Mouse (Mus musculus) myocyte (in vitro differentiated cells): ENCODE measurements around the gene Ercc1. TPM values are rescaled to one million over a fixed set of nuclear protein-coding genes. Genes with fewer than 3 reads are reported as not detected.

Experiments
- H3K27me3 ChIP-seq: one replicate; pipeline ENCODE4 v1.6.1; 2011; ENCODE audit not compliant: control insufficient read depth, insufficient read depth, insufficient read length
- H3K36me3 ChIP-seq: one replicate; pipeline ENCODE4 v1.6.1; 2011; ENCODE audit not compliant: control insufficient read depth, insufficient read depth
- H3K4me2 ChIP-seq: one replicate; pipeline ENCODE4 v1.6.1; 2011; ENCODE audit warnings: low read depth, control low read depth
- H3K4me3 ChIP-seq: one replicate; pipeline ENCODE4 v1.5.1; 2011; ENCODE audit warnings: mild to moderate bottlenecking, control low read depth, moderate library complexity
- H3K79me2 ChIP-seq: one replicate; pipeline ENCODE4 v1.6.1; 2011; ENCODE audit not compliant: control insufficient read depth, insufficient read depth
- H3ac ChIP-seq: one replicate; pipeline ENCODE4 v1.6.1; 2011; ENCODE audit not compliant: control insufficient read depth, insufficient read length
- CEBPB ChIP-seq: IDR thresholded peaks from 2 replicates; pipeline ENCODE4 v1.6.1; 2011; ENCODE audit warnings: mild to moderate bottlenecking, moderate library complexity; ENCODE audit not compliant: poor library complexity, insufficient read depth, severe bottlenecking
- E2F4 ChIP-seq: IDR thresholded peaks from one replicate; pipeline ENCODE4 v1.6.1; 2011; ENCODE audit warnings: mild to moderate bottlenecking, control low read depth, moderate library complexity; ENCODE audit not compliant: insufficient read depth
- MAX ChIP-seq: IDR thresholded peaks from one replicate; pipeline ENCODE4 v1.6.1; 2011; ENCODE audit warnings: low read depth, mild to moderate bottlenecking, control low read depth
- MYOD1 ChIP-seq, 3 experiments: IDR thresholded peaks; one replicate each; pipeline ENCODE4 v1.6.1; 2011; ENCODE audit warnings: control low read depth in 2 of 3, low read depth in 2 of 3, mild to moderate bottlenecking in 2 of 3, moderate library complexity in 1 of 3; ENCODE audit not compliant: insufficient read length in 2 of 3, control insufficient read depth in 1 of 3
- MYOG ChIP-seq, 3 experiments: IDR thresholded peaks; one replicate each; pipeline ENCODE4 v1.6.1; 2011; ENCODE audit warnings: control low read depth in 2 of 3, low read depth in 2 of 3, mild to moderate bottlenecking in 2 of 3; ENCODE audit not compliant: insufficient read length in 2 of 3, control insufficient read depth in 1 of 3, insufficient read depth in 1 of 3
- POLR2A ChIP-seq: IDR thresholded peaks from one replicate; pipeline ENCODE4 v1.6.1; 2011; ENCODE audit warnings: low read depth, mild to moderate bottlenecking, control low read depth, moderate library complexity; ENCODE audit not compliant: insufficient read length
- POLR2AphosphoS2 ChIP-seq: IDR thresholded peaks from one replicate; pipeline ENCODE4 v1.6.1; 2011; ENCODE audit warnings: low read depth, control low read depth; ENCODE audit not compliant: insufficient read length
- REST ChIP-seq: IDR thresholded peaks from one replicate; pipeline ENCODE4 v1.6.1; 2011; ENCODE audit warnings: mild to moderate bottlenecking, control low read depth, moderate library complexity; ENCODE audit not compliant: insufficient read depth, insufficient read length
- SRF ChIP-seq: IDR thresholded peaks from one replicate; pipeline ENCODE4 v1.6.1; 2011; ENCODE audit warnings: low read depth; ENCODE audit not compliant: control insufficient read depth, insufficient read length
- TCF12 ChIP-seq: IDR thresholded peaks from one replicate; pipeline ENCODE4 v1.6.1; 2011; ENCODE audit warnings: mild to moderate bottlenecking, control low read depth; ENCODE audit not compliant: poor library complexity, insufficient read depth, severe bottlenecking
- TCF3 ChIP-seq: IDR thresholded peaks from one replicate; pipeline ENCODE4 v1.6.1; 2011; ENCODE audit warnings: low read depth, control low read depth; ENCODE audit not compliant: insufficient read length
- USF1 ChIP-seq: IDR thresholded peaks from one replicate; pipeline ENCODE4 v1.6.1; 2011; ENCODE audit warnings: low read depth, mild to moderate bottlenecking, control low read depth, moderate library complexity
- polyA plus RNA-seq: library from polyadenylated mRNA; unstranded; fragments of >200 nt; fragmentation: generic; extraction: Trizol; gene quantifications from one replicate; pipeline ENCODE4 v1.2.1, GENCODE M21; 2012; ENCODE audit warnings: missing spikeins

The Ercc1 gene
- polyA plus RNA-seq, 1 experiment, result 83.1 TPM

GRCm38 (mm10) chr7:19303770-19304169 lies 40.8 kb upstream of the Ercc1 start:
- H3K79me2 ChIP-seq, result no peaks in the 10 kb centered on the region

GRCm38 (mm10) chr7:19304501-19305412 lies 39.8 kb upstream of the Ercc1 start:
- H3K4me3 ChIP-seq, result no peak overlapping the region
- H3K27me3 ChIP-seq, result no peaks in the 10 kb centered on the region

More at GRCm38 (mm10) chr7:19303770-19304169, 40.8 kb upstream of the Ercc1 start:
- H3ac ChIP-seq, result no peak overlapping the region
- H3K4me3 ChIP-seq, result no peak overlapping the region
- H3K4me2 ChIP-seq, result no peak overlapping the region
- H3K36me3 ChIP-seq, result no peaks in the 10 kb centered on the region
- H3K27me3 ChIP-seq, result no peaks in the 10 kb centered on the region
- TF ChIP-seq TCF12 (no peak), MAX (no peak), REST (no peak), TCF3 (no peak), POLR2A (no peak), MYOD1 (IDR thresholded peaks at IDR 0.05; ENCODE audit: control insufficient read depth in 1 of 3, insufficient read length in 2 of 3, low read depth in 2 of 3) (no peak), USF1 (no peak), MYOG (IDR thresholded peaks at IDR 0.05; ENCODE audit: control insufficient read depth in 1 of 3, insufficient read depth in 1 of 3, insufficient read length in 2 of 3, low read depth in 2 of 3) (no peak), CEBPB (no peak), SRF (no peak), E2F4 (no peak)

GRCm38 (mm10) chr7:19305413-19305735 lies 39.2 kb upstream of the Ercc1 start:
- TF ChIP-seq CEBPB, result no peak
- no peak for TF ChIP-seq TCF3
- no peak for TF ChIP-seq USF1
- no peak for TF ChIP-seq SRF
- TF ChIP-seq MYOD1 (IDR thresholded peaks at IDR 0.05; ENCODE audit: control insufficient read depth in 1 of 3, insufficient read length in 2 of 3, low read depth in 2 of 3), result no peak
- TF ChIP-seq POLR2AphosphoS2, result no peak
- TF ChIP-seq TCF12, result no peak
- no peak for TF ChIP-seq MAX
- no peak for TF ChIP-seq E2F4
- TF ChIP-seq MYOG (IDR thresholded peaks at IDR 0.05; ENCODE audit: control insufficient read depth in 1 of 3, insufficient read depth in 1 of 3, insufficient read length in 2 of 3, low read depth in 2 of 3), result no peak
- no peak for TF ChIP-seq REST
- H3K4me2 ChIP-seq, result no peak overlapping the region

More at GRCm38 (mm10) chr7:19304501-19305412, 39.8 kb upstream of the Ercc1 start:
- Histone ChIP-seq H3K4me2 (no peak overlapping the region), H3K79me2 (no peaks in the 10 kb centered on the region), H3ac (no peak overlapping the region), H3K36me3 (no peaks in the 10 kb centered on the region)
- TF ChIP-seq CEBPB, result no peak
- no peak for TF ChIP-seq E2F4
- no peak for TF ChIP-seq TCF12
- TF ChIP-seq REST, result no peak
- no peak for TF ChIP-seq USF1
- no peak for TF ChIP-seq POLR2A
- no peak for TF ChIP-seq SRF
- TF ChIP-seq TCF3, result no peak
- TF ChIP-seq MYOG (IDR thresholded peaks at IDR 0.05; ENCODE audit: control insufficient read depth in 1 of 3, insufficient read depth in 1 of 3, insufficient read length in 2 of 3, low read depth in 2 of 3), result no peak
- TF ChIP-seq MAX, result no peak
- no peak for TF ChIP-seq MYOD1 (IDR thresholded peaks at IDR 0.05; ENCODE audit: control insufficient read depth in 1 of 3, insufficient read length in 2 of 3, low read depth in 2 of 3)
- TF ChIP-seq POLR2AphosphoS2, result no peak

GRCm38 (mm10) chr7:19305796-19306765 lies 38.5 kb upstream of the Ercc1 start:
- no peak overlapping the region for H3K4me3 ChIP-seq

More at GRCm38 (mm10) chr7:19305413-19305735, 39.2 kb upstream of the Ercc1 start:
- no peaks in the 10 kb centered on the region for H3K79me2 ChIP-seq
- no peaks in the 10 kb centered on the region for H3K36me3 ChIP-seq
- H3K4me3 ChIP-seq, result no peak overlapping the region
- no peak overlapping the region for H3ac ChIP-seq
- no peaks in the 10 kb centered on the region for H3K27me3 ChIP-seq

More at GRCm38 (mm10) chr7:19305796-19306765, 38.5 kb upstream of the Ercc1 start:
- Histone ChIP-seq H3K79me2 (no peaks in the 10 kb centered on the region), H3ac (no peak overlapping the region), H3K27me3 (no peaks in the 10 kb centered on the region), H3K4me2 (no peak overlapping the region), H3K36me3 (no peaks in the 10 kb centered on the region)
- TF ChIP-seq E2F4, result no peak
- TF ChIP-seq CEBPB, result no peak
- TF ChIP-seq MYOG (IDR thresholded peaks at IDR 0.05; ENCODE audit: control insufficient read depth in 1 of 3, insufficient read depth in 1 of 3, insufficient read length in 2 of 3, low read depth in 2 of 3), result no peak
- no peak for TF ChIP-seq USF1
- no peak for TF ChIP-seq TCF12
- no peak for TF ChIP-seq REST
- no peak for TF ChIP-seq SRF
- no peak for TF ChIP-seq TCF3
- no peak for TF ChIP-seq POLR2A
- TF ChIP-seq MYOD1 (IDR thresholded peaks at IDR 0.05; ENCODE audit: control insufficient read depth in 1 of 3, insufficient read length in 2 of 3, low read depth in 2 of 3), result no peak
- TF ChIP-seq MAX, result no peak
- no peak for TF ChIP-seq POLR2AphosphoS2
